Mouse (Mus musculus) G1E (cell line): ENCODE results near the gene D430041D05Rik.

ENCODE experiments used
- CTCF ChIP-seq: IDR thresholded peaks from 2 replicates; pipeline ENCODE4 v1.5.1; 2012; ENCODE audit warnings: low read depth, low read length, inconsistent platforms, mixed read lengths
- GATA1 ChIP-seq: IDR thresholded peaks from 2 replicates; pipeline ENCODE4 v1.6.1; 2012; ENCODE audit warnings: borderline replicate concordance, low read length, inconsistent platforms, mixed read lengths

GRCm38 (mm10) chr2:104218114-104218513 lies 192.7 kb downstream of the D430041D05Rik start:
- TF ChIP-seq CTCF (no peak), GATA1 (no peak)
